Mouse (Mus musculus): Measurements from ENCODE around the gene C2cd3. TPM values are rescaled to one million over a fixed set of nuclear protein-coding genes. Genes with fewer than 3 reads are reported as not detected.

C2cd3 gene
- polyA plus RNA-seq, 1 experiment from 2014 or later = 23.1 TPM

DNA sequence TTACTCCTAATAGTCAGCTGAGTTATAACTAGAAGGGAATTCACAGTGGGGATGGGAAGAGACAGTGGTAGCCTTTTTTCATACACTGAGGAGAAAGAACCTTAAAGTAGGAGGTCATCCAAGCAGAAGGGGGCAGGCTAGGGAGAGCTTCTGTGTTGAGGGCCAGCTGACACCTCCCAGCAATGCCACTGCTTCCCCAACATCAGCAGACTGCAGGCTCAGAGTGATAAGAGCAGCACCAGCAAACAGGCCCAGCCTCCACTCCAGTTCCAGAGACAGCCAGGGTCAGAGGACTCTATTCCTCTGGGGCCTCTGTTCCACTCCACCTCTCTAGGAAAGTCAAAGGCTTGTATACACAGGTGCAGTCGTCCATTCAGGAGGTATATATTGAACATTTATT, 86.1 kb downstream of the C2cd3 start:
- Histone ChIP-seq H3K4me3 (replicated peaks) (no peak overlapping the region), H3K27me3 (no peaks in the 10 kb centered on the region), H3K4me1 (no peaks in the 10 kb centered on the region), H3K4me2 (replicated peaks) (no peak overlapping the region), H3K27ac (replicated peaks) (no peak overlapping the region), H3K9ac (no peak overlapping the region), H3K36me3 (peaks cover 59% of the 10 kb centered on the region), H3K9me3 (replicated peaks) (no peaks in the 10 kb centered on the region)
- no peak for ATAC-seq (ENCODE audit: insufficient number of reproducible peaks, low FRiP score, low TSS enrichment, low read depth)
- WGBS = 77% methylated on average over 1 of the region's 1 CpGs

DNA sequence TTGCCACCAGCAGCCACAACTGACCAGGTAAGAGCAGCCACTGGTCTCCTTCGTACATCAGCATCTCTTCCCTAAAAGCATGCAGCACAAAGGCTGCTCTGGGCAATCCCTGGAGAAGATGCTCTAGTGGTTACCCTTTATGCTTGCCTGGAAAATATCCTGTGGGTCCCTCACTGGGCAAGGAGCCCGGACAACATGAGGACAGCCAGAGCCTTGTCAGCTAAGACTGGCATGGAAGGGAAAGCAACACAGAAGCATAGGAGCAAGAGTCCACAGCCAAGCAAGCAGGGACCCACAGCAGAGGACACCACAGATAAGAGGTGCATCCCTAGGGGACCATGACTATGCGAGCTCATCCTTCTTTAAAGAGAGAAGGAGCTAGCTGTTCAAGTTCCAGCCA, 87.8 kb downstream of the C2cd3 start:
- H3K36me3 ChIP-seq = peaks cover 45% of the 10 kb centered on the region
- H3K27ac ChIP-seq (replicated peaks) = no peak overlapping the region
- no peak overlapping the region for H3K4me2 ChIP-seq (replicated peaks)
- H3K4me3 ChIP-seq (replicated peaks) = no peak overlapping the region
- H3K9me3 ChIP-seq (replicated peaks) = no peaks in the 10 kb centered on the region
- peaks cover 3% of the 10 kb centered on the region; the same call in 1 of the 2 replicates for H3K4me1 ChIP-seq
- ATAC-seq (ENCODE audit: insufficient number of reproducible peaks, low FRiP score, low TSS enrichment, low read depth) = no peak
- WGBS = 94% methylated on average over 3 of the region's 3 CpGs
- no peaks in the 10 kb centered on the region for H3K27me3 ChIP-seq
- no peak overlapping the region for H3K9ac ChIP-seq

DNA sequence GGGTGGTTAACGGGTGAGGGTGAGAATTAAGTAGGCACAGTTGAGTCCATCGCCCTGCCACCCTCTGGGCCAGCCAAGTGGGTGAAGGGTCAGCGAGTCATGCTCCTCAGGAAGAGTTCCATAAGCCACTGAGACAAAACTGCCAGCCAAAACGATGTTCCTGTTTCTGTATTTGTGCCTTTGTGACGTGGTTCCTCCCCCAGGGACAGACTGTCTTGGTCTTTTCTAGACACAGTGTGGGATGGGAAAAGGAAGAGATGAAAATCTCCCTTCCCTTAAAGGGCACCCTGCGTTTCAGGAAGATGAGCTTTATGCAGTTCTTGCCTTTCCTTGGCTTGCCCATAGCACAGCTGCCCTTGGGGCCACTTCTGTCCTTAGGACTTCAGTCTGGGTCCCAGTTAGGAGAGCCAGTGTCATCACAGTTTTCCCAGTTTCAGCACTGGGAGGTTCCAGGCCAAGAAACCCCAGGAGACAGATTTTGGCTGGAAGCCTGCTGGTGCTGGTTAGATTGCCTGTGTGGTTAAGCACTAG, 89.7 kb downstream of the C2cd3 start:
- Histone ChIP-seq H3K4me1 (peaks cover 12% of the 10 kb centered on the region), H3K27ac (replicated peaks) (no peak overlapping the region), H3K4me2 (replicated peaks) (no peak overlapping the region), H3K36me3 (peaks cover 30% of the 10 kb centered on the region), H3K9ac (no peak overlapping the region), H3K4me3 (replicated peaks) (no peak overlapping the region), H3K9me3 (replicated peaks) (no peaks in the 10 kb centered on the region), H3K27me3 (no peaks in the 10 kb centered on the region)
- WGBS = 76% methylated on average over 6 of the region's 6 CpGs
- ATAC-seq (ENCODE audit: insufficient number of reproducible peaks, low FRiP score, low TSS enrichment, low read depth) = no peak

DNA sequence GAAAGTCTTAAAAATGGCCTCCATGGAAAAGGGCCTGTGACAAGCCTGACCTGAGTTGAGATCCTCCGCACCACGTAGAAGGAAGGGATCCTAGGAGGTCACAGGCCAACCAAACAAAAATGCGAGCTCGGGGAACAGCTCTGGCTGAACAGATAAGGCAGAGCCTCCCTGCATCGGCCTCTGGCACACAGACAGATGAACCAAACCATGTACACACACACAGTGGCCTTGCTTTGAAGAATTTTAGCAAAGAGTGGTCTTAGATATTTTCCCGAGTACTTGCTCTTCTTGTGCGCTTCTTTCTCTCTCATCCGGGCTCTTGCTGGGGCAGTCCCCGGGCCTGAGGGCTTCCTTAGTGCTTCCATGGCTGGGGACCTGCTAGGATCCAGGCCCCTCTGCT, 91.2 kb downstream of the C2cd3 start:
- no peaks in the 10 kb centered on the region for H3K9me3 ChIP-seq (replicated peaks)
- no peaks in the 10 kb centered on the region for H3K27me3 ChIP-seq
- H3K4me3 ChIP-seq (replicated peaks) = no peak overlapping the region
- H3K4me1 ChIP-seq = peaks cover 12% of the 10 kb centered on the region
- no peak overlapping the region for H3K9ac ChIP-seq
- H3K36me3 ChIP-seq = peaks cover 30% of the 10 kb centered on the region
- ATAC-seq (ENCODE audit: insufficient number of reproducible peaks, low FRiP score, low TSS enrichment, low read depth) = no peak
- H3K27ac ChIP-seq (replicated peaks) = no peak overlapping the region
- WGBS = 71% methylated on average over 9 of the region's 9 CpGs
- H3K4me2 ChIP-seq (replicated peaks) = no peak overlapping the region

DNA sequence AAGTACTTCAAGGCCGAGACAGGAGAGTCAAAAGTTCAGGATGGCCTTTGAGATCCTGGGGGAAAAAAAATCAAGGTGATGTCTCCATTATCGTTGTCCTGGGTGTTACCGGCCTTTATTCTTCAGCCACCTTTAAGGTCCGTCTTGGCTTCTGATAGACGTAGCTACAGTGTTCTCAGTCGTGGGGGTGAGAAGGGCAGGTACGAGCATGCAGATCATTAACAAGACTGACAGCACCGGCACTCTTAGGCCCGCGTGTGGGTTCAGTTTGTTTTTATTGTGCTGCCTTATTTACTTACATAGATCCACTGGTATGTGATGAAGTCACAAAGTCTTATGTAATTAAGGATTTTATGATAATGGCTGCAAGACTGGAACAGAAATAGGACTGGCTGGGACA, 91.7 kb downstream of the C2cd3 start:
- peaks cover 34% of the 10 kb centered on the region for H3K36me3 ChIP-seq
- no peaks in the 10 kb centered on the region for H3K27me3 ChIP-seq
- peaks cover 12% of the 10 kb centered on the region for H3K4me1 ChIP-seq
- no peak overlapping the region for H3K4me2 ChIP-seq (replicated peaks)
- no peaks in the 10 kb centered on the region for H3K9me3 ChIP-seq (replicated peaks)
- H3K4me3 ChIP-seq (replicated peaks) = no peak overlapping the region
- H3K27ac ChIP-seq (replicated peaks) = no peak overlapping the region
- H3K9ac ChIP-seq = no peak overlapping the region
- ATAC-seq (ENCODE audit: insufficient number of reproducible peaks, low FRiP score, low TSS enrichment, low read depth) = no peak
- WGBS = 59% methylated on average over 10 of the region's 10 CpGs

DNA sequence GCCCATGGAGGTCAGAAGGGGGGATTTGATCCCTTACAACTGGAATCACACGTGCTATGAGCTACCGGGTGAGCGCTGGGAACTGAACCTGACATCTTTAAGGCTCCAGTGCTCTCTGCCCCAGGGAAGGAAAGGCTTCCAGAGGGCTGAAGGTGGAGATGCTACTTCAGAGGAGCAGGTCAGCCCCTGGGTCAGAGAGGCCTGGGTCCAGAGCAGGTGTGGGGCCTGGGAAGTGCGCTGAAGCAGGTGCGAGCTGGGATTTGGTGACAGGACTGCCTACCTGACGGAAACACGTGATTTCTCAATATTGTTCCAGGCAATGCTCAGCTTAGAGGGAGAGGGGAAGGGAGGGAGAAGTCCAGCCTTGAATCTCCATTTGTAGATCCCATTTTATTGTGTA, 92.2 kb downstream of the C2cd3 start:
- H3K27me3 ChIP-seq = no peaks in the 10 kb centered on the region
- ATAC-seq (ENCODE audit: insufficient number of reproducible peaks, low FRiP score, low TSS enrichment, low read depth) = no peak

DNA sequence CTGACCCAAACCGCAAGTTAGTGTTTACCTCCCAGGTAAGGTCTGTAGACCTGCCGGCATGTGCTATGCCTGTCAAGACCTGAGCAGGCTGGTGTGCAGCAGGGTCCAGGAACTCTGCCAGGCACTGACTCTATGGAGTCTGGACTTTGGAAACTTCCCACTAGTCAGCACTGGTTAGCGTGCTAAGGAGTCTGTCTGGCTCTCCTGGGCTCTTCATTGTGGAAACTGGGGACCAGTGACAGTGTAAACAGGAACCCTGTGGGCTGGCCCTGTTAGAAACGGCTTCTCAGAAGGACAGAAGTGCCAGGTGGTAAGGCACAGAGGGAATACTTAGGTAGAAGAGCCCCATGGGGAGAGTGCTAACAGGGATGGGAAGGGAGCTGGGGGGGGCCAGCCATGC, 93.2 kb downstream of the C2cd3 start:
- WGBS = 64% methylated on average over 4 of the region's 4 CpGs
- 0 out of 2 replicates have a peak overlapping the region, but pooled peaks have one; percentile 8 for H3K4me2 ChIP-seq (replicated peaks)
- H3K4me1 ChIP-seq = peaks cover 12% of the 10 kb centered on the region
- no peak overlapping the region for H3K9ac ChIP-seq
- ATAC-seq (ENCODE audit: insufficient number of reproducible peaks, low FRiP score, low TSS enrichment, low read depth) = peak; percentile 12; the same call in 1 of the 2 replicates
- peaks cover 33% of the 10 kb centered on the region for H3K36me3 ChIP-seq
- H3K9me3 ChIP-seq (replicated peaks) = no peaks in the 10 kb centered on the region
- no peaks in the 10 kb centered on the region for H3K27me3 ChIP-seq
- H3K4me3 ChIP-seq (replicated peaks) = no peak overlapping the region
- H3K27ac ChIP-seq (replicated peaks) = peak overlapping the region; percentile 75

More for the DNA sequence above, 92.2 kb downstream of the C2cd3 start:
- 81% methylated on average over 7 of the region's 7 CpGs for WGBS
- Histone ChIP-seq H3K4me2 (replicated peaks) (no peak overlapping the region), H3K9me3 (replicated peaks) (no peaks in the 10 kb centered on the region), H3K9ac (no peak overlapping the region), H3K36me3 (peaks cover 35% of the 10 kb centered on the region), H3K27ac (replicated peaks) (no peak overlapping the region), H3K4me1 (peaks cover 12% of the 10 kb centered on the region), H3K4me3 (replicated peaks) (no peak overlapping the region)

DNA sequence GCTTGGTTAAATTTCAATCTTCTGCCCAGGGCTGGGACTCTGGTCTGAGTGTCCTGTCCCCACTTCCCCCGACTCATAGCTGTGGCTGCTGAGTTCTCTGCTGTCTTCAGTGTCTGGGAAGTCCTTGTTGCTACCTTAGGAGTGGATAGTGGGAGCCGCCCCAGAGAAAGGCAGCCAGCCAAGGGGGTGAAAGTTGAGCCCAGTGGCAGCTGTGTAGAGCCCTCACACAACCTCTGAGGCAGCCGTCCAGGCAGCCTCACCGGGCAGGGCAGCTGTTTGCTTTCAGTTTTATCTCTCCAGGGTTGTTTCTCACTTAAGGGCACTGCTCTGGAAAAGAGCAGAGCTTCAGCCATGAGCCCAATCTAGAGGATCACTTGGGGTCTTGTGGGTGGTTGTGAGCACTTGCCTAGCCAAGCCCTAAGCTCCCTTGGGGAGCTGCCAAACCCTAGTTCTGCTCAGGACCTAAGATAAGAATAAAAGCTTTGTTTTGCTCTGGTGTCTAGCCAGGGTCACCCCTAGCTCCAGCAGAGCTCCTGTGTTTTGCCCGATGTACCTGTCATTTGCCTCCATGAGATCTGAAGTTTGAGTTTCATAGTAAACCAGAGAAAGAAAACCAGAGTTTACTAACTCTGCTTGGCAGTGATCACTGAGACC, 93.8 kb downstream of the C2cd3 start:
- H3K27ac ChIP-seq (replicated peaks) = peak overlapping the region; percentile 75
- no peak overlapping the region for H3K4me3 ChIP-seq (replicated peaks)
- ATAC-seq (ENCODE audit: insufficient number of reproducible peaks, low FRiP score, low TSS enrichment, low read depth) = peak; percentile 83
- peaks cover 12% of the 10 kb centered on the region for H3K4me1 ChIP-seq
- no peaks in the 10 kb centered on the region for H3K27me3 ChIP-seq
- no peaks in the 10 kb centered on the region for H3K9me3 ChIP-seq (replicated peaks)
- WGBS = 50% methylated on average over 5 of the region's 5 CpGs
- H3K9ac ChIP-seq = no peak overlapping the region
- H3K4me2 ChIP-seq (replicated peaks) = 0 out of 2 replicates have a peak overlapping the region, but pooled peaks have one; percentile 8
- H3K36me3 ChIP-seq = peaks cover 33% of the 10 kb centered on the region

DNA sequence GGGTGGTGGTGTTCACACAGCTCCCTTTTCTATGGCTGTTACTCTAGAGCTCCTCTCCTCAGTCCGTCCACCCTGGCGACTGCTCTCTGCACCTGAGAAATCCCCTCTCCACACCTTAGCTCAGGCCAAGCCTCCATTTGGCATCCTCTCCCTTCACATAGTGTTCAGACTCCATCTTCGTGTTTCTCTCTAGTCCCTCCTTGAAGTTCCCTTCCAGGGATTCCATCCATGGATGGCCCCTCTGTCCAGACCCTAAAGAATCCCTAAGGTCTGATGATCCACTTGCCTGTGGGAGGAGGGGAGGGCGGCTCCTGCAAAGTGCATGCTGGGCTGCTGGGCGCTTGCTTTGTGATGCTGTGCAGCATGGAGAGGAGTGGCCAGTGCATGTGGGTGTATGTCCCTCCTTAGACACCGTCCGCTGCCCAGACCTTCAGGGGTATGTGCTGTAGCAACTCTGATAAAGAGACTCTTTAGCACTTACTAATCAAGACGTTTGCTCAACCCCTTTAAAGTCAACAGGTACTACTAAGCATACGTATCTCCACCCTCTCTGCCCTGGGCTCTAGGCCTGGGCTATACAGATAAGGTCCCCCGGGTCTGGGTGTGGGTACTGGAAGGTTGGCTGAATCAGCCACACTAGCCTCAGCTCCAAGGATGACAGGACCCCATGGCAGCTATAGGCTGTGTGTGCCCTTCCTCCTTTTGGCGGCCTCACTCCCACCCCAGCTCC, 94.9 kb downstream of the C2cd3 start:
- WGBS = 87% methylated on average over 11 of the region's 11 CpGs

DNA sequence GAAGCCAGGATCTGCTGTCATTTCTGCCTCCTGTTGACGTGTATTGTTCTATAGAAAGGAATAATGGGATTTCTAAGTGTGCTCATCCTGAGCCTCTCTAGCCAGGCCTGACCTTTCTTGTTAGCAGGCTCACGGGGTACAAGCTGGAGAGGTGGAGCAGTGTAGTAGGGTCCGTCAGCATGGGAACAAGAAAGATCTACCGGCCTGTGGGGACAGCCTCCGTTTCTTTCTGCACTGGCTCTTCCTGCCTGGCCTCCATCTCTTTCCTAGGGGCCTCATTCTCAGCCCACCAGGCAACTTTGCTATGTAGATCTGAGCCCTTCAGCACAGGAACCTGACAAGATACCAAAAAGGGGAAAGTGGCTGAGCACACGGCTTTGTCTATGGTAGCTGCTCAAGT, 96.7 kb downstream of the C2cd3 start:
- peaks cover 33% of the 10 kb centered on the region for H3K36me3 ChIP-seq
- H3K9me3 ChIP-seq (replicated peaks) = no peaks in the 10 kb centered on the region
- 89% methylated on average over 6 of the region's 6 CpGs for WGBS
- H3K9ac ChIP-seq = no peak overlapping the region
- no peak for ATAC-seq (ENCODE audit: insufficient number of reproducible peaks, low FRiP score, low TSS enrichment, low read depth)
- H3K27me3 ChIP-seq = no peaks in the 10 kb centered on the region
- peaks cover 12% of the 10 kb centered on the region for H3K4me1 ChIP-seq
- H3K4me2 ChIP-seq (replicated peaks) = no peak overlapping the region
- no peak overlapping the region for H3K27ac ChIP-seq (replicated peaks)
- H3K4me3 ChIP-seq (replicated peaks) = no peak overlapping the region

More for the DNA sequence above, 94.9 kb downstream of the C2cd3 start:
- no peak overlapping the region for H3K4me2 ChIP-seq (replicated peaks)
- H3K27me3 ChIP-seq = no peaks in the 10 kb centered on the region
- ATAC-seq (ENCODE audit: insufficient number of reproducible peaks, low FRiP score, low TSS enrichment, low read depth) = no peak
- H3K36me3 ChIP-seq = peaks cover 33% of the 10 kb centered on the region
- no peaks in the 10 kb centered on the region for H3K9me3 ChIP-seq (replicated peaks)
- no peak overlapping the region for H3K27ac ChIP-seq (replicated peaks)
- no peak overlapping the region for H3K9ac ChIP-seq
- no peak overlapping the region for H3K4me3 ChIP-seq (replicated peaks)
- peaks cover 12% of the 10 kb centered on the region for H3K4me1 ChIP-seq

DNA sequence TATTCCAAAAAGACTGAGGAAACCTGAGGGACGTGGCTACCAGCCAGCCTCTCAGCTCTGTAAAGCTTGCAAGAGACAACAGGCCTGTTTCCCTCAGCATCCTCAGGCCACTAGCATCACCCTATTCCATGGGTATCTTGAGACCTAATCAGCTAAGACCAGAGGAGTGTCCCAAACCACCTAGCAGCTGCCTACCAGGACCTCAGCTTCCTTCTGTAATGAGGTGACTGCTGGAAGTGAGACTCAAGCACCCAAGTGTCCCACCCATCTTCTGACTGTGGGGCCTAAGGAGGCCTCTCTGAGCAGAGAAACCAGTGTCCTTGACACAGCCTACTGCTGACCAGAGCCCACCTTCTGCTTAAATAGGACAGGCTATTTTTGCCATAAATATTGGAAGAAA, 97.5 kb downstream of the C2cd3 start:
- H3K9ac ChIP-seq = no peak overlapping the region
- peaks cover 33% of the 10 kb centered on the region for H3K36me3 ChIP-seq
- 89% methylated on average over 1 of the region's 1 CpGs for WGBS
- no peaks in the 10 kb centered on the region for H3K9me3 ChIP-seq (replicated peaks)
- H3K4me2 ChIP-seq (replicated peaks) = no peak overlapping the region
- no peak for ATAC-seq (ENCODE audit: insufficient number of reproducible peaks, low FRiP score, low TSS enrichment, low read depth)
- no peaks in the 10 kb centered on the region for H3K27me3 ChIP-seq
- H3K4me1 ChIP-seq = peaks cover 11% of the 10 kb centered on the region
- H3K27ac ChIP-seq (replicated peaks) = no peak overlapping the region
- no peak overlapping the region for H3K4me3 ChIP-seq (replicated peaks)

All from embryonic facial prominence, embryonic 15.5 days (tissue).